Mouse (Mus musculus) brain, embryonic 14.5 days (tissue): ENCODE data around the gene Sorl1.

Source experiments
- CTCF ChIP-seq: fragments of 200-500 bp; IDR thresholded peaks from 2 replicates; pipeline ENCODE4 v1.5.1; 2012; ENCODE audit warnings: inconsistent platforms, mild to moderate bottlenecking, moderate library complexity, borderline replicate concordance; ENCODE audit not compliant: insufficient read depth, insufficient read length; ENCODE audit errors: extremely low read depth
- POLR2A ChIP-seq: fragments of 200-500 bp; IDR thresholded peaks from 2 replicates; pipeline ENCODE4 v1.6.1; 2012; ENCODE audit warnings: mild to moderate bottlenecking, inconsistent platforms, borderline replicate concordance; ENCODE audit not compliant: poor library complexity, insufficient read depth, insufficient read length, severe bottlenecking; ENCODE audit errors: extremely low read depth

- TF ChIP-seq CTCF (no peak), POLR2A (no peak)
Observed at GRCm38 (mm10) chr9:42055378-42055777, 68.7 kb downstream of the Sorl1 start.
